Mouse (Mus musculus): ENCODE results near the gene Scube1.

Scube1 gene

GRCm38 (mm10) chr15:83596833-83597232, 128.0 kb downstream of the Scube1 start:
- in situ Hi-C loops (cut with MboI, MseI), result loop anchor here in 1 of 2 experiments (10.0 kb wide), 1 partner anchor 1252 kb away; no protein-coding TSS in a partner anchor

- in situ Hi-C loops (cut with MboI, MseI), result loop anchor here in 1 of 2 experiments (10.0 kb wide), 1 partner anchor 1251 kb away; no protein-coding TSS in a partner anchor
Observed at GRCm38 (mm10) chr15:83595364-83595711, 129.5 kb downstream of the Scube1 start.

- in situ Hi-C loops (cut with MboI, MseI), result loop anchor here (5.0 to 10.0 kb wide), 3 partner anchors 37 to 1250 kb away; no protein-coding TSS in a partner anchor
Observed at GRCm38 (mm10) chr15:83594513-83595363, 130.1 kb downstream of the Scube1 start, which contains the start of gene Ttll12. Gene Ttll12, minus strand, starts transcription at chr15:83595157.

- in situ Hi-C loops (cut with MboI, MseI), result loop anchor here (5.0 to 10.0 kb wide), 3 partner anchors 37 to 1249 kb away; no protein-coding TSS in a partner anchor
Observed at GRCm38 (mm10) chr15:83593702-83594512, 130.9 kb downstream of the Scube1 start.

GRCm38 (mm10) chr15:83593189-83593585, 131.6 kb downstream of the Scube1 start:
- in situ Hi-C loops (cut with MboI, MseI), result loop anchor here (5.0 to 10.0 kb wide), 3 partner anchors 36 to 1248 kb away; no protein-coding TSS in a partner anchor

- in situ Hi-C loops (cut with MboI, MseI), result loop anchor here (5.0 to 10.0 kb wide), 3 partner anchors 35 to 1248 kb away; no protein-coding TSS in a partner anchor
Observed at GRCm38 (mm10) chr15:83592260-83593188, 132.3 kb downstream of the Scube1 start.

GRCm38 (mm10) chr15:83591758-83592157, 133.1 kb downstream of the Scube1 start:
- in situ Hi-C loops (cut with MboI, MseI), result loop anchor here (5.0 to 10.0 kb wide), 3 partner anchors 34 to 1247 kb away; no protein-coding TSS in a partner anchor

- in situ Hi-C loops (cut with MboI, MseI), result loop anchor here (5.0 to 10.0 kb wide), 3 partner anchors 34 to 1246 kb away; no protein-coding TSS in a partner anchor
Observed at GRCm38 (mm10) chr15:83590841-83591240, 134.0 kb downstream of the Scube1 start.

GRCm38 (mm10) chr15:83584741-83585220, 140.0 kb downstream of the Scube1 start:
- in situ Hi-C loops (cut with MboI, MseI), result no loop called here

- in situ Hi-C loops (cut with MboI, MseI), result no loop called here
Observed at GRCm38 (mm10) chr15:83583419-83584156, 141.2 kb downstream of the Scube1 start.

- in situ Hi-C loops (cut with MboI, MseI), result no loop called here
Observed at GRCm38 (mm10) chr15:83582931-83583330, 141.9 kb downstream of the Scube1 start.

- in situ Hi-C loops (cut with MboI, MseI), result no loop called here
Observed at GRCm38 (mm10) chr15:83576651-83577050, 148.2 kb downstream of the Scube1 start.

- in situ Hi-C loops (cut with MboI, MseI), result no loop called here
Observed at GRCm38 (mm10) chr15:83575543-83575942, 149.3 kb downstream of the Scube1 start.

GRCm38 (mm10) chr15:83574731-83575351, 150.0 kb downstream of the Scube1 start:
- in situ Hi-C loops (cut with MboI, MseI), result no loop called here

GRCm38 (mm10) chr15:83573606-83574005, 151.2 kb downstream of the Scube1 start:
- in situ Hi-C loops (cut with MboI, MseI), result no loop called here

- in situ Hi-C loops (cut with MboI, MseI), result no loop called here
Observed at GRCm38 (mm10) chr15:83572132-83572531, 152.7 kb downstream of the Scube1 start.

GRCm38 (mm10) chr15:83571636-83572035, 153.2 kb downstream of the Scube1 start:
- in situ Hi-C loops (cut with MboI, MseI), result no loop called here

- in situ Hi-C loops (cut with MboI, MseI), result no loop called here
Observed at GRCm38 (mm10) chr15:83570641-83571040, 154.2 kb downstream of the Scube1 start.

- in situ Hi-C loops (cut with MboI, MseI), result loop anchor here (5.0 kb wide), 2 partner anchors 97 to 1768 kb away; partner anchors contain the start of gene Atxn10 (in 1 of the 2)
Observed at GRCm38 (mm10) chr15:83569682-83570081, 155.1 kb downstream of the Scube1 start.
